Mouse (Mus musculus): ENCODE results near the gene Crebbp.
"Not testable (repeated sequence)": the region's sequence is repeated elsewhere in the genome, so short reads cannot be mapped to it uniquely, and the experiment has no call there.

Crebbp gene

GRCm38 (mm10) chr16:4213799-4214551 lies at the start of gene Crebbp:
Gene Crebbp (minus strand): TSS chr16:4213997.
- peak; percentile 91 for DNase-seq (ENCODE audit: low spot score)

- no peak for DNase-seq (ENCODE audit: low spot score)
Observed at GRCm38 (mm10) chr16:4263486-4263885, 49.7 kb upstream of the Crebbp start.

DNA sequence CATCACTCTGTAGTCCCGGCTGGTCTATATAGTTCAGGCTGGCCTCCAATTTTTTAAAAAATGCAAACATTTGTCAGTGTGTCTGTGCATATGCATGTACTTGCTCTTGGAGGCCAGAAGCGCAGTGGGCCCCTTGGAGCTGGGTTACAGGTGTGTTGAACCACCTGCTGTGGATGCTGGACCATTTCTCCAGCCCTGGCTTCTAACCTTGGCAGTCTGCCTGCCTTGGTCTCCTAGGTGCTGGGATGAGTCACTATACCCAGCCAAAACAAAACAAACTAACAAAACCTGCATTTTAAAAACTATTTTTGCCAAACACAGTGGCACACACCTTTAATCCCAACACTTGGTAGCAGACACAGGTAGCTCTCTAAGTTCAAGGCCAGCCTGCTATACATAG lies 43.7 kb upstream of the Crebbp start:
- no peak for DNase-seq (ENCODE audit: low spot score)

- DNase-seq (ENCODE audit: low spot score) = no peak
Observed at GRCm38 (mm10) chr16:4248791-4249190, 35.0 kb upstream of the Crebbp start.

- not testable (repeated sequence) for DNase-seq (ENCODE audit: low spot score)
Observed at GRCm38 (mm10) chr16:4245241-4245640, 31.4 kb upstream of the Crebbp start.

- DNase-seq (ENCODE audit: low spot score) = no peak
Observed at GRCm38 (mm10) chr16:4236131-4236530, 22.3 kb upstream of the Crebbp start.

DNA sequence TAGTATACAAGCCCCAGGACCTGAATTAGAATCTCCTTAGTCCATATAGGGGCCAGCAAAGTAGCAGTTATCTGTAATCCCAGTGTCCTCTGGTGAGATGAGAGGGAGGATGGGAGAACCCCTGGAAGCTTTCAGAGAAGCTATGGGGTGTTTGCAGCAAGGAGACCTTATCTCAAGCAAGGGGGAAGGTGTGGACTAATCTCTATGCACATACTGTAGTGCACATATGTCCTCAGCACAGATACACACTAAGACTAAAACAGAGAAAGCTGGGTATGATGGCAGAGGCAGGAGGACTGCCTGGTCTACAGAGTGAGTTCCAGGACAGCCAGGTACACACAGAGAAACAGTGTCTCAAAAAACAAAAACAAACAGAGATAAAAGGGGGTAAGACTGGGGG lies 21.8 kb upstream of the Crebbp start:
- no peak for DNase-seq (ENCODE audit: low spot score)

DNA sequence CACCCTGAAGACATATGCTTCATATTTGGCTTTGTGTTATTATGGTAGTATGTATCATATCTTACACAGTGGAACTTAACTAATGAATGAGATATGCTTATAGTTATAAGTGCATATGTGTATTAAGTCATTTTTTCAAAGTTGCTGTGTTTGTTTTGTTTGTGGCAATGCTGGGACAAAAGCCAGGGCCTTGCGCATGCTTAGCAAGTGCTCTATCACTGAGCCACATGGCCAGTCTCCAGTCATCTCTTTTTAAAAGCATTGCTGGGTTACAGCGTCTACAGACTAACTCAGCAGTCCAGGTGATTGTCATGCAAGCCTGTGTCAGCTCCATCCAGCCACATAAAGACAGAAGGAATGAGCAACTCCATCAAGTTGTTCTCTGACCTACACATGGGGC lies 12.0 kb upstream of the Crebbp start:
- DNase-seq (ENCODE audit: low spot score) = no peak

DNA sequence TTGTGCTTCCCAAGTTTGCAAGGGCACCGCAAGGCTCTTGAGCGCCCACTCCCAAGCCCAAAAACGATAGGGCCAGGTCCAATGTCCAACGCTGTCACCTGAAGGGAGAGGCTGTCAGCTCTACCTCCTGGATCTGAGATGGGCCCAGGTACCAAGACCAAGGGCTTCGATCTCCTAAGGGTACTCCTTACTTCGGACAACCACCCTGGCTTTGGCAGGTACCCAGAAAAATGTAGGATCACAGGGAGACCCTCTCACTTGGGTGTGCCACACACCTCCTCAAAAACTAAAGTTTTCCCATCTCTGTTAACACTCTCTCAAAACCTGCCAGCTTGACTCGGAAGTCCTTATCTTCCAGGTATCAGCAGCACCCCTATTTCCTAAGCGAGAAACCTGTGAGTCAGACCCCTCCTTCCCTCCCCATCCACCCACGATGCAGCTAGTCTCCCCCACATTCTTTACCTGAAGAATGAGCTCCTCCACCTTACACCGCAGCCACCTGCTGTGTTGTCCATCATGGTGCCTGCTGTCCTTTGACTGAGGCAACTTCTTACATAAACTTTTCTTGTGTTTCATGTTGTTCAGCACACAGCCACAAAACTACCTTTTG lies 939 bp upstream of the Crebbp start:
- no peak for DNase-seq (ENCODE audit: low spot score)

DNA sequence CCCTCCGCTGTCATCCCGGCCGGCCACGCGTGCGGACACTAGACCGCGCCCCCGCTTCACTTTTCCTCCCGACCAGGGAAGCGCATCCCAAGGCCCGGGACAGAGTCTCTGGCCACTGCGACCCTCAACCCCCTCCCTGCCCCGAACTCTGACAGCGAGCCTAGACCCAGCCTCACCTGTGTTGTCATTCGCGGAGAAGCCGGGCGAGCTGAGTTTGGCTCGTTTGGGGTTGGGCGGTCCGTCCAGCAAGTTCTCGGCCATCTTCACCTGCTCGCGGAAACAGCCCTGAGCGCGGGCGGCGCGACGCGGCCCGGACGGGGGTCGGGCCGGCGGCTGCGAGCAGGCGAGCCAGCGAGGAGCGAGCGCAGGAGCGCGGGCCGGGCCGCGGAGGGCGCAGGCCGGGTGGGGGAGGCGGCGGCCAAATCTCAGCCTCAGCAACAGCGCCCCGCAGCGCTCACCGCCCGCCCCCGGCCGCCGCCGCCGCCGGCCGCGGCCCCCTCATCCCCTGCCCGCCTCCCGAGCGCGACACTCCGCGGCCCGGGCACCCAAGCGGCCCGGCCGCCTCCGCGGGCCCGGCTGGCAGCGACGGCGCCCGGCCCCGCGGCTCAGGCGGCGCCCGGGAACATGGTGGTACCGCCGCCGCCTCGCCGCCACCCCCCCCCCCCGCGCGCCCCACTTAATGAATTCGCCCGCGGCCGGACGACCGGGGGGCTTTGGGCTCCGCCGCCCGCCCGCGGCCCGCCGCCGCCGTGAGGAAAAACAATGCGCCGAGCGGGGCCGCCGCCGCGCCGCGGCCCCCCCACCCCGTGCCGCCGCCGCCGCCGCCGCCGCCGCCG lies 616 bp downstream of the Crebbp start:
- peak; percentile 58 for DNase-seq (ENCODE audit: low spot score)

- no peak for DNase-seq (ENCODE audit: low spot score)
Observed at GRCm38 (mm10) chr16:4212167-4212962, 1.4 kb downstream of the Crebbp start.

DNA sequence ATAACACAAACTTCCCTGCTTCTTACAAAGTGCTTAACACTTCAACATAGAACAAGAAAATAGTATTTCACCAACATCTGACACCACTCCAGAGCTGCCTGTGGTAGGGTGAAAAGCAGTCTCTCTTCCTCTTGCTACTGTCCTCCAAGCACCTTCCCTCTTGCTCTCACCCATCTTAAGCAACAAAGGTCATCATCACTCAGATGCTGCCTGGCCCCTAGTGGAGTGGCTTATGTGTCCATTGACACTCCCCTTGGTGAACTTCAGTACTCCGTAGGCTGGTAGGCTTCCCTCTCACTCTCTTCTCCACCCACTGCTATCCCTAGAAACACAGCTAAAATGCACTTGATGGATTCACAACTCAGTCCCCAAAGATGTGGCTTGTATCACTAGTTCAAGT lies 3.5 kb downstream of the Crebbp start:
- DNase-seq (ENCODE audit: low spot score) = no peak

GRCm38 (mm10) chr16:4203592-4203991 lies 10.2 kb downstream of the Crebbp start:
- no peak for DNase-seq (ENCODE audit: low spot score)

DNA sequence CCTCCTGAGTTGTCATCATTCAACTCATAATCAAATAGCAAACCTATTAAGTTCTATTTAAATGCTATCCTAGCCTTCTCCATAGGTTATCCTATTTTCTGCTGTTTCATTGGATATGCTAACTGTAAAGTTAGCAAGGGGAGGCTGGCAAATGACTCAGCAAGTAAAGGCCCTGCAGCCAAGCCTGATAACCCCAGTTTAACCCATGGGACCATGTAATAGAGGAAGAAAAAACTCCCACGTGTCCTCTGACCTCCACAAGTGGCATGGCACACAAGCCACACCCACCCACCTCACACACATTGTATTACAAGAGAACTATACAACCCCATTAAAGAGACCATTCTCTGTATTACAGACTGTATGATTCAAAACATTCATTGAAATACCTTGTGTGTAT lies 13.8 kb downstream of the Crebbp start:
- DNase-seq (ENCODE audit: low spot score) = no peak

- no peak for DNase-seq (ENCODE audit: low spot score)
Observed at GRCm38 (mm10) chr16:4199566-4199965, 14.2 kb downstream of the Crebbp start.

GRCm38 (mm10) chr16:4198004-4198403 lies 15.8 kb downstream of the Crebbp start:
- no peak for DNase-seq (ENCODE audit: low spot score)

DNA sequence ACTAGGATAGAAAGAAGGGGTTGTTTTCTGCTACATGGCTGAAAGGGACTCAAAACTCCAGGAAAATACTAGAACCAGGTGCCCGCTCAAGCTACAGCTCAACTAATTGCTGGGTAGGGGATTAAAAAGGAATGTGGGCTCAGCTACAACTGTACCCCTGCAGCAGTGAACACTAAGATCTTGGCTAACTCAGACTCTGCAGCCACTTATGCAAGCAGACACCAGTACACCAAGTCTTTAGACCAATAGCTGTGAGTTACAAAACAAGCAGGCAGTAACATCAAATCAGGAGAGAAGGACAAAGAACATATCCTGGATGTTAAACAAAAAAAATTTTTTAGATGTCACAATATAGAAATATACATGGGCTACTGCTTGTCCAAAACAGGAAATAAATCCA lies 23.6 kb downstream of the Crebbp start:
- no peak for DNase-seq (ENCODE audit: low spot score)

GRCm38 (mm10) chr16:4175134-4175533 lies 38.7 kb downstream of the Crebbp start:
- DNase-seq (ENCODE audit: low spot score) = no peak

- no peak for DNase-seq (ENCODE audit: low spot score)
Observed at GRCm38 (mm10) chr16:4169530-4169929, 44.3 kb downstream of the Crebbp start.

DNA sequence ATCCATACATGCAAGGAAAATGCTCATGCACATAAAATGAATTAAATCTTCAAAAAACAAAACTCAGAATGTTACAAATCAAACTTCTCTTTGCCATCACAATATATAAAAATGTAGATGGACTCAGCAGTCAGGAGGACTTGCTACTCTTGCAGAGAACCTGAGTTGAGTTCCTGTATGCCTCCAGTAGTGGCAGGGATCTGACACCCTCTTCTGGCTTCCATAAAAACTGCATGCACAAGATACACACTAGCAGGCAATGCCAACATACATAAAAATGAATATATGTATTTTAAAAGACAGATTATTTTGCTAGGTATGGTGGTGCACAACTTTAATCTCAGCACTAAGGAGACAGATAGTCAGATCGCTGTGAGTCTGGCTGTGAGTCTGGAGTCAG lies 45.3 kb downstream of the Crebbp start:
- no peak for DNase-seq (ENCODE audit: low spot score)

DNA sequence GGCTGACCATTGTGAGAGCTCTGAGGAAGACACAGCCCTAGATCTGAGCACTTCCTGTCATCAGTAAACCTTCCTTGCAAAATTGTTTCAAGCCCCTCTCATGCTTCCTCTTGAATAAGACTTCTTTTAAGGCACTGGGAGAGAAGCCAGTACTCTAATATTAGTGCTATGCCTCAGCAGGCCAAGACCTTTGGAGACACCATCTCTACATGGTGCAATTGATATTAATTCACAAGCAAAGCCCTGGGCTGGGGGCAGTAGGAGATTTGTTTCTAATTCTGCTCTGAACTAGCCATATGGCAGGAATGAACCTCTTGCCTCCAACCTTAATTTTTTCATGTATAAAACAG lies 52.9 kb downstream of the Crebbp start:
- no peak for DNase-seq (ENCODE audit: low spot score)

DNA sequence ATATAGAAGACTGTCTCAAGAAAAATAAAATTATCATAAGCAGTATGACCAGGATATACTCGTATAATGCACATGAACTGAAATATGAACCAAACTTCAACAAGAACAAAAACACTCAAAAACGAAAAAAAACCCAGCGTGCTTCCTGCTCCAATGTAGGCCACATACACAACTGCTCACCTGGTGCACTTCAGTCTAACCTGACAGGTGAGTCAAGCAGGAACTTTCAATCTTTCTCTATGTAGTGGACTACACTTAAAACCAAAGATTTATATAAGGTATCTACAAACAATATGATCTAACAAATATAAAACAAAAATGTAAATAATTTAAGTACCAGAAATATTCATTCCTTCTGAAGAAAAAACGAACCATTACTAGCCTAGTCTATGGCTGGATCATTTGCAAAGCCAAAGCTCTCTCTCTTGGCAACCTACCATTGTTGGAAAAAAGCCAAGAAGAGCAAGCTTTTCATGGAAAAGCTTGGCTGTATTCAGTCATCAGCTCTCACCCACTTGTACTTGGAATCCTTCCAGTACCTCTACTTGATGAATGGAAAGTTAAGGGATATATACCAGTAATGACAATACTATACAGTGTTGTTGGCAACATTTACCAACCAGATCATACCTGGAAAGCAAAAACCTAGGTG lies 53.4 kb downstream of the Crebbp start:
- DNase-seq (ENCODE audit: low spot score) = peak; percentile 79

Data from layer of hippocampus, adult 11-12 months (tissue).